Mouse (Mus musculus) E14TG2a.4 (cell line): ENCODE results near the gene Eif4e.
A peak's percentile ranks its signal among the peaks of the same experiment; 100 is the strongest.

Experiments used
- H3K27me3 ChIP-seq: 2 replicates; pipeline ENCODE4 v1.6.1; 2014; ENCODE audit warnings: low read length, control low read depth; ENCODE audit not compliant: insufficient read depth
- H3K36me3 ChIP-seq: 2 replicates; pipeline ENCODE4 v1.6.1; 2014; ENCODE audit warnings: low read length, control low read depth; ENCODE audit not compliant: insufficient read depth
- H3K4me1 ChIP-seq: replicated peaks from 2 replicates; pipeline ENCODE4 v1.6.1; 2014; ENCODE audit warnings: low read depth, low read length, control low read depth
- H3K4me3 ChIP-seq: replicated peaks from 2 replicates; pipeline ENCODE4 v1.5.1; 2014; ENCODE audit warnings: mild to moderate bottlenecking, low read length
- H3K9me3 ChIP-seq: 2 replicates; pipeline ENCODE4 v1.6.1; 2014; ENCODE audit warnings: low read length, control low read depth
- CTCF ChIP-seq: conservative IDR thresholded peaks from 2 replicates; pipeline ENCODE4 v1.5.1; 2014; ENCODE audit warnings: low read length
- NANOG ChIP-seq: IDR thresholded peaks from 2 replicates; pipeline ENCODE4 v1.6.1; 2014; ENCODE audit warnings: borderline replicate concordance, low read length, mixed read lengths
- POU5F1 ChIP-seq: IDR thresholded peaks from 2 replicates; pipeline ENCODE4 v1.6.1; 2014; ENCODE audit warnings: low read length, borderline replicate concordance

Eif4e gene

DNA sequence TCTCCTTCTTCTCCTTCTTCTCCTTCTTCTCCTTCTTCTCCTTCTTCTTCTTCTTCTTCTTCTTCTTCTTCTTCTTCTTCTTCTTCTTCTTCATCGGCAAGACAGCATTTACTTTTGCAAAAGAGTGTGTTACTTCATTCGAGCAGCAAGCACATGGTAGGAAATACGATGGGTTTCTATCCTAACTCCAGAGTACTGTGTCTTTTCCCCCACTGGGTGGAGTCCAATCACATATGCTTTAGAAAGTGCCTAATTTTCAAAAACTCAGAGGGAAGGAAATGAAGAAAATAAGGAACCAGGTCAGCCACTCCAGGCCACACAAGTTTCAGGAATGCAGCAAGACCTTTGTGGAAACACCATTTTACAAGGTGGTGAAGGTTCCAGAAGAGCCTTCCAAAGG is 32.3 kb upstream of the Eif4e start:
- peaks cover 4% of the 10 kb centered on the region; the same call in 1 of the 2 replicates for H3K4me1 ChIP-seq
- H3K4me3 ChIP-seq, result no peak overlapping the region
- TF ChIP-seq NANOG (no peak), POU5F1 (no peak), CTCF (no peak)
- H3K9me3 ChIP-seq, result peaks cover 21% of the 10 kb centered on the region; the same call in 1 of the 2 replicates
- no peaks in the 10 kb centered on the region for H3K36me3 ChIP-seq
- H3K27me3 ChIP-seq, result peaks cover 4% of the 10 kb centered on the region; the same call in 1 of the 2 replicates

GRCm38 (mm10) chr3:138494565-138494964 is 31.4 kb upstream of the Eif4e start:
- Histone ChIP-seq H3K36me3 (no peaks in the 10 kb centered on the region), H3K9me3 (peaks cover 21% of the 10 kb centered on the region; the same call in 1 of the 2 replicates), H3K4me3 (no peak overlapping the region), H3K4me1 (peaks cover 4% of the 10 kb centered on the region; the same call in 1 of the 2 replicates), H3K27me3 (peaks cover 4% of the 10 kb centered on the region; the same call in 1 of the 2 replicates)
- TF ChIP-seq POU5F1 (no peak), CTCF (no peak), NANOG (no peak)

- H3K36me3 ChIP-seq, result no peaks in the 10 kb centered on the region
- H3K4me1 ChIP-seq, result peaks cover 3% of the 10 kb centered on the region; the same call in 1 of the 2 replicates
- peaks cover 4% of the 10 kb centered on the region; the same call in 1 of the 2 replicates for H3K27me3 ChIP-seq
- no peak for TF ChIP-seq CTCF
- no peak for TF ChIP-seq POU5F1
- no peak for TF ChIP-seq NANOG
- H3K4me3 ChIP-seq, result no peak overlapping the region
- H3K9me3 ChIP-seq, result peaks cover 21% of the 10 kb centered on the region; the same call in 1 of the 2 replicates
These were observed 30.5 kb upstream of the Eif4e start for GRCm38 (mm10) chr3:138495166-138496145.

GRCm38 (mm10) chr3:138498731-138499130 is 27.2 kb upstream of the Eif4e start:
- TF ChIP-seq CTCF, result no peak
- no peak for TF ChIP-seq NANOG
- TF ChIP-seq POU5F1, result no peak
- Histone ChIP-seq H3K4me3 (no peak overlapping the region), H3K9me3 (peaks cover 16% of the 10 kb centered on the region; the same call in 1 of the 2 replicates)

GRCm38 (mm10) chr3:138499854-138500740 is 25.9 kb upstream of the Eif4e start:
- Histone ChIP-seq H3K4me3 (no peak overlapping the region), H3K36me3 (no peaks in the 10 kb centered on the region), H3K9me3 (peaks cover 16% of the 10 kb centered on the region; the same call in 1 of the 2 replicates), H3K27me3 (peaks cover under 1% of the 10 kb centered on the region; the same call in 1 of the 2 replicates), H3K4me1 (peaks cover 3% of the 10 kb centered on the region; the same call in 1 of the 2 replicates)
- TF ChIP-seq NANOG, result no peak
- no peak for TF ChIP-seq CTCF
- no peak for TF ChIP-seq POU5F1

More at GRCm38 (mm10) chr3:138498731-138499130, 27.2 kb upstream of the Eif4e start:
- Histone ChIP-seq H3K4me1 (peaks cover 3% of the 10 kb centered on the region; the same call in 1 of the 2 replicates), H3K27me3 (peaks cover 4% of the 10 kb centered on the region; the same call in 1 of the 2 replicates), H3K36me3 (no peaks in the 10 kb centered on the region)

DNA sequence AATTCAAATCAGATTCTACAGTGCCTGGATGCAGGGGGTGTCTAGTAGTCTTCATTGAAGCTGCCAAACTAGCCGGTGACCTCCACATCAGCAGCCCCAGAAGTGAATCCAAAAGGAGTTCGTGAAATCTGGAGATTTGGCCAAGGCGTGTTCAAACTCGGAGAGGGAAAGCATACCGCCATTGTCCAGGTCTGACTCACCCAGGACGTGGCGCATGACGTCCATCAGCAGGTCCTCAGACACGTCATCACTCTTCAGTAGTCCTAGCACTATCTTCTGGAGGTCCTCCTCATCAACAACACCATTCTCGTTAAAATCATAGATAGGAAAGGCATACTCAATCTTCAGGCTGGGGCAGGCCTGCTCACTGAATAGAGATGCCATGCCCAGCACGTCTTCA is 22.2 kb upstream of the Eif4e start:
- TF ChIP-seq CTCF, result no peak
- no peak for TF ChIP-seq NANOG
- no peak for TF ChIP-seq POU5F1

DNA sequence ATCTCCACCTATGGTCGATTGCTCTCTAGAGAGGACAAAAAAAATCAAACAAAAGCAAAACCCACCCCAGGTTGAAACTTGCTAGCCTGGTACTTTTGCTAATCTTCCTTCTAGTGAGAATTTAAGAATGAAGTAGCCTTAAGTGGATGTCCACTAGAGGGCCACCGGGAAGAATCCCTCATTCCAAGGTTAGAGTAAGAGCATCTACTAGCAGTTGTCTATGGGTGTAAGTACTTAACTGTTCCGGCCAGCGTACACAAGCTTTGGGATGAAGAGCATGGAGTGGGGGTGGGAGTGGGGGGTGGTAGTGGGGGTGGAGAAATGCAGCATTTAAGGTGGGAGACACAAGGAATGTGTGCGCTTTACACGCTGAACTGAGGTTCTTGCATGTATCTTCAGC is 19.2 kb upstream of the Eif4e start:
- Histone ChIP-seq H3K4me3 (no peak overlapping the region), H3K4me1 (no peaks in the 10 kb centered on the region), H3K9me3 (no peaks in the 10 kb centered on the region), H3K36me3 (no peaks in the 10 kb centered on the region), H3K27me3 (no peaks in the 10 kb centered on the region; the same call in 1 of the 2 replicates)
- TF ChIP-seq NANOG (no peak), CTCF (peak; percentile 48)

More for the DNA sequence above, 22.2 kb upstream of the Eif4e start:
- Histone ChIP-seq H3K36me3 (no peaks in the 10 kb centered on the region), H3K4me3 (no peak overlapping the region), H3K4me1 (peaks cover 3% of the 10 kb centered on the region; the same call in 1 of the 2 replicates), H3K9me3 (no peaks in the 10 kb centered on the region), H3K27me3 (no peaks in the 10 kb centered on the region)

GRCm38 (mm10) chr3:138509581-138509980 is 16.4 kb upstream of the Eif4e start:
- Histone ChIP-seq H3K36me3 (no peaks in the 10 kb centered on the region), H3K27me3 (no peaks in the 10 kb centered on the region; the same call in 1 of the 2 replicates), H3K9me3 (no peaks in the 10 kb centered on the region), H3K4me1 (peaks cover 4% of the 10 kb centered on the region; the same call in 1 of the 2 replicates), H3K4me3 (no peak overlapping the region)
- TF ChIP-seq CTCF (no peak), NANOG (no peak), POU5F1 (no peak)
